In the genomic region with DNA sequence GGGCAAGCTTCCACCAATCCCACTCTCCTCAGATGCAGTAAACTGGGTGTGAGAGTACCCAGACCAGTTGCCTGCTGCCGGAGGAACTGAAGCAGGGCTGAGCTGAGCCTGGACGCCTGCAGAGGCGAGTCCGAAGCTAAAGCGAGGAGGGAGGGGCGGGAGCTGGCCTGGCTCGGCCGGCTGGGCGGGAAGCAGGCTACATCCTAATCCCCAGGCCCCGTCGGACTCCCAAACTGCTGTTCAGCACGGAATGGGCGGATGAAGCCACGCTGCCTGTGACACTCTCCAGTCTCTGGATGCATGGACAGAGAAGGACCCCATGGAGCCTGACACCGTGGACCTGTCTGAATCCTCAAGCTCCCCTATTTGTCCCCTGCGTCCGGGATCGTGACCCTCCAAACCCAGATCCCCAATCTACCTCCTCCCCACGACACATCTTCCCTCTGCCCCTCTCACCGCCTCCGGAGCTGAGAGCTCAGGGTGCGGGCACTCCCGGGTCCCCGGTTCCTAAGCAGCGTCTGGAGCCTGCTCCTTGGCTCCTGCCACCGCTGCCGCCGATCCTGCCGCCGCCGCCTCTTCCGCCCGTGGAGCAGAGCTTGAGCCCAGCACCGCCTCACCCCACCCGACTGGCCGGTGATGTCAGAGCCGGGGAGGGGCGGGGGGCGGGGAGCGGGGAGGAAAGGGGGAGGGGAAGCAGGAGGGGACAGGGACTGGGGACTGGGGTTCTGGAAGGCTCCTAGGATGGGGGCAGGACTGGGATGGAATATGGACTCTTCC, we compare ENCODE assay signal across 1 mouse cellular context.
TF ChIP-seq lines count a peak whose summit lies in the region.

A gene (minus strand): TSS at position 664 of the 777 bp plus-strand sequence.

TF ChIP-seq in CH12.LX, 34 proteins besides CTCF, POLR2A, EP300 and RAD21 (continued from another document):
- TF ChIP-seq ZNF384 (IDR thresholded peaks at IDR 0.05; ENCODE audit: low read depth, low read length), result no peak
- TF ChIP-seq ETS1 (conservative IDR thresholded peaks at IDR 0.05; ENCODE audit: low read depth, low read length), result 0 out of 2 replicates have a peak, but pooled peaks have one; percentile 11
- TF ChIP-seq ZMIZ1 (IDR thresholded peaks at IDR 0.05; ENCODE audit: low read depth, low read length), result peak; percentile 32; the same call in 1 of the 2 replicates
- TF ChIP-seq BHLHE40 (IDR thresholded peaks at IDR 0.05; ENCODE audit: low read depth, low read length), result no peak
- TF ChIP-seq MEF2A (IDR thresholded peaks at IDR 0.05; ENCODE audit: borderline replicate concordance, low read depth, low read length), result no peak
- TF ChIP-seq NELFE (IDR thresholded peaks at IDR 0.05; ENCODE audit: low read depth, low read length), result peak; percentile 71
- TF ChIP-seq PAX5 (IDR thresholded peaks at IDR 0.05; ENCODE audit: low read length), result no peak
- TF ChIP-seq MAZ (IDR thresholded peaks at IDR 0.05; ENCODE audit: low read depth, low read length), result peak; percentile 14; the same call in 1 of the 2 replicates
- TF ChIP-seq TCF12 (IDR thresholded peaks at IDR 0.05; ENCODE audit: low read depth, low read length), result peak; percentile 56
- no peak for TF ChIP-seq MAX (IDR thresholded peaks at IDR 0.05; ENCODE audit: low read length)
- TF ChIP-seq NRF1 (IDR thresholded peaks at IDR 0.05; ENCODE audit: low read depth, low read length), result no peak
- TF ChIP-seq USF2 (conservative IDR thresholded peaks at IDR 0.05; ENCODE audit: low read depth, low read length), result no peak
- TF ChIP-seq KAT2A (IDR thresholded peaks at IDR 0.05; ENCODE audit: insufficient replicate concordance, low read length), result no peak
- no peak for TF ChIP-seq E2F4 (IDR thresholded peaks at IDR 0.05; ENCODE audit: insufficient replicate concordance, low read depth, low read length)
- no peak for TF ChIP-seq MAFK (IDR thresholded peaks at IDR 0.05; ENCODE audit: insufficient replicate concordance, low read length)
- TF ChIP-seq ZKSCAN1 (IDR thresholded peaks at IDR 0.05; ENCODE audit: borderline replicate concordance, low read depth, low read length), result no peak
- no peak for TF ChIP-seq SIN3A (IDR thresholded peaks at IDR 0.05; ENCODE audit: low read length)
- no peak for TF ChIP-seq SMC3 (IDR thresholded peaks at IDR 0.05; ENCODE audit: low read depth, low read length)
- no peak for TF ChIP-seq MXI1 (IDR thresholded peaks at IDR 0.05; ENCODE audit: low read depth, low read length)
- peak; percentile 57; the same call in 1 of the 2 replicates for TF ChIP-seq ELF1 (IDR thresholded peaks at IDR 0.05; ENCODE audit: low read depth, low read length)
- TF ChIP-seq ZC3H11A (IDR thresholded peaks at IDR 0.05; ENCODE audit: low read depth, low read length), result no peak
- no peak for TF ChIP-seq GABPA (IDR thresholded peaks at IDR 0.05; ENCODE audit: insufficient replicate concordance, low read depth, low read length)
- TF ChIP-seq CHD2 (IDR thresholded peaks at IDR 0.05; ENCODE audit: low read length), result peak; percentile 72
